Mouse (Mus musculus) stomach, postnatal 0 days (tissue): ENCODE measurements around the gene Gm13278. TPM values are rescaled to one million over a fixed set of nuclear protein-coding genes. Genes with fewer than 3 reads are reported as not detected.
"Not testable (repeated sequence)": the region's sequence is repeated elsewhere in the genome, so short reads cannot be mapped to it uniquely, and the experiment has no call there.

ENCODE experiments used
- ATAC-seq: fragments of 200-750 bp; cut with Nextera tagmentation; 2 replicates; pipeline ENCODE4 v1.8.0; 2017; ENCODE audit not compliant: low FRiP score, low TSS enrichment
- DNase-seq: peaks from one replicate; pipeline ENCODE4 v3.0.0-alpha.2; 2016; ENCODE audit warnings: low spot score
- H3K27ac ChIP-seq: fragments of 300-500 bp; sonication (generic); replicated peaks from 2 replicates; pipeline ENCODE4 v1.5.1; 2014; ENCODE audit warnings: mild to moderate bottlenecking, control low read depth
- H3K27me3 ChIP-seq: fragments of 300-500 bp; sonication (generic); 2 replicates; pipeline ENCODE4 v1.6.1; 2014; ENCODE audit warnings: low read length; ENCODE audit not compliant: control insufficient read depth, insufficient read depth
- H3K36me3 ChIP-seq: fragments of 300-500 bp; sonication (generic); 2 replicates; pipeline ENCODE4 v1.6.1; 2014; ENCODE audit warnings: low read length, mixed read lengths; ENCODE audit not compliant: control insufficient read depth, insufficient read depth
- H3K4me1 ChIP-seq: fragments of 300-500 bp; sonication (generic); replicated peaks from 2 replicates; pipeline ENCODE4 v1.6.1; 2014; ENCODE audit warnings: antibody characterized with exemption; ENCODE audit not compliant: control insufficient read depth, insufficient read depth
- H3K4me2 ChIP-seq: fragments of 300-500 bp; sonication (generic); replicated peaks from 2 replicates; pipeline ENCODE4 v1.6.1; 2014; ENCODE audit warnings: low read depth, mild to moderate bottlenecking, control low read depth, moderate library complexity
- H3K4me3 ChIP-seq: fragments of 300-500 bp; sonication (generic); 2 replicates; pipeline ENCODE4 v1.5.1; 2014; ENCODE audit warnings: low read depth, low read length, control low read depth
- H3K9ac ChIP-seq: fragments of 300-500 bp; sonication (generic); 2 replicates; pipeline ENCODE4 v1.6.1; 2014; ENCODE audit warnings: mild to moderate bottlenecking, low read length, control low read depth, mixed read lengths
- H3K9me3 ChIP-seq: fragments of 300-500 bp; sonication (generic); 2 replicates; pipeline ENCODE4 v1.6.1; 2016; ENCODE audit warnings: low read length; ENCODE audit not compliant: control insufficient read depth
- CTCF ChIP-seq: IDR thresholded peaks from 2 replicates; pipeline ENCODE4 v1.5.1; 2016; ENCODE audit warnings: antibody characterized with exemption, low read depth, mild to moderate bottlenecking, moderate library complexity
- WGBS: fragments of 180-500 bp; shearing (Covaris S2); extraction: QIAGEN DNeasy Blood & Tissue Kit; methylation state at CpG from one replicate; pipeline ENCODE4 v1.1.7; 2014; 5-methylcytosine and 5-hydroxymethylcytosine counted together
- polyA plus RNA-seq: library from polyadenylated mRNA; unstranded; fragments of >200 nt; fragmentation: Nextera tagmentation; extraction: Ambion mirVana; gene quantifications from 2 replicates; pipeline ENCODE4 v1.2.1, GENCODE M21; 2015

Gene Gm13278
- polyA plus RNA-seq, 1 experiment from 2014 or later, result not detected

DNA sequence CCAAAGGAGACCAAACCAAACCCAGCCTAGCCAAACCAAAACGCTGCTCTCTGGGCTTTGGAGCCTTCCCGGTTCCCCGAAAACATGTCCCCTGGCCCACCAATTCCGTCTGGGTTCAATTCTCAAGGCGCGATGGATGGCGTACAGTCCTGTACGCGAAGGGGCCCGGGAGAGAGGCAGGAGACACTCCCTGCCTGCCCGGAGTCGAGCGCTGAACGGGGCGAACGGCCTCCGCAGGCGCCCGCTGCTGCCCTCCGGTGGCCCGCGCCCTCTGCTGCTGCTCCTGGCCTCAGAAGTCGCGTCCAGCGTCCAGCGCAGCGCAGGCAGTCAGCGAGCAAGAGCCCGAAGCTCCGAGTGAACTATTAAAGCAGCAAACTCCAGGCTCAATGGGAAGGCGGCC is 9.0 kb upstream of the Gm13278 start:
- not testable (repeated sequence) for H3K36me3 ChIP-seq, H3K27me3 ChIP-seq, H3K4me3 ChIP-seq, H3K27ac ChIP-seq, ATAC-seq, DNase-seq, H3K4me1 ChIP-seq, H3K9ac ChIP-seq, H3K9me3 ChIP-seq
- no CpG with 5 or more reads among the region's 31 CpGs for WGBS
- 0 out of 2 replicates have a peak overlapping the region, but pooled peaks have one; percentile 29 for H3K4me2 ChIP-seq
- TF ChIP-seq CTCF, result peak; percentile 36

DNA sequence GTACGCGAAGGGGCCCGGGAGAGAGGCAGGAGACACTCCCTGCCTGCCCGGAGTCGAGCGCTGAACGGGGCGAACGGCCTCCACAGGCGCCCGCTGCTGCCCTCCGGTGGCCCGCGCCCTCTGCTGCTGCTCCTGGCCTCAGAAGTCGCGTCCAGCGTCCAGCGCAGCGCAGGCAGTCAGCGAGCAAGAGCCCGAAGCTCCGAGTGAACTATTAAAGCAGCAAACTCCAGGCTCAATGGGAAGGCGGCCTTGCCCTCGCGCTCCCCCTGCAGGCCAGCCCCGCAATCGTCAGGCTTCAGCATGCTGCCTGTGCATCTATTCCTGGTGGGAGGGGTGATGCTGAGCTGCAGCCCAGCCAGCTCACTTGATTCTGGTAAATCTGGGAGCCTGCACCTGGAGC is 5.9 kb upstream of the Gm13278 start, which contains the start of gene Gm13276:
TSS of gene Gm13276 (plus strand) at position 301 of the 400 bp plus-strand sequence.
- H3K9ac ChIP-seq, H3K36me3 ChIP-seq, H3K27me3 ChIP-seq, H3K4me2 ChIP-seq, ATAC-seq, H3K4me3 ChIP-seq, H3K9me3 ChIP-seq, H3K27ac ChIP-seq, DNase-seq, H3K4me1 ChIP-seq: not testable (repeated sequence)
- no CpG with 5 or more reads among the region's 27 CpGs for WGBS

DNA sequence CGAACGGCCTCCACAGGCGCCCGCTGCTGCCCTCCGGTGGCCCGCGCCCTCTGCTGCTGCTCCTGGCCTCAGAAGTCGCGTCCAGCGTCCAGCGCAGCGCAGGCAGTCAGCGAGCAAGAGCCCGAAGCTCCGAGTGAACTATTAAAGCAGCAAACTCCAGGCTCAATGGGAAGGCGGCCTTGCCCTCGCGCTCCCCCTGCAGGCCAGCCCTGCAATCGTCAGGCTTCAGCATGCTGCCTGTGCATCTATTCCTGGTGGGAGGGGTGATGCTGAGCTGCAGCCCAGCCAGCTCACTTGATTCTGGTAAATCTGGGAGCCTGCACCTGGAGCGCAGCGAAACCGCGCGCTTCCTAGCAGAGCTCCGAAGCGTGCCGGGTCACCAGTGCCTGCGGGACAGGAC is 2.9 kb upstream of the Gm13278 start, which contains the start of gene Gm13277:
TSS of gene Gm13277 (plus strand) at position 231 of the 400 bp plus-strand sequence.
- H3K4me3 ChIP-seq, DNase-seq, H3K27me3 ChIP-seq, H3K27ac ChIP-seq, H3K9ac ChIP-seq, ATAC-seq, H3K4me1 ChIP-seq, H3K4me2 ChIP-seq, H3K36me3 ChIP-seq, H3K9me3 ChIP-seq: not testable (repeated sequence)
- peak; percentile 59 for TF ChIP-seq CTCF
- WGBS, result 0% methylated on average over 1 of the region's 28 CpGs

DNA sequence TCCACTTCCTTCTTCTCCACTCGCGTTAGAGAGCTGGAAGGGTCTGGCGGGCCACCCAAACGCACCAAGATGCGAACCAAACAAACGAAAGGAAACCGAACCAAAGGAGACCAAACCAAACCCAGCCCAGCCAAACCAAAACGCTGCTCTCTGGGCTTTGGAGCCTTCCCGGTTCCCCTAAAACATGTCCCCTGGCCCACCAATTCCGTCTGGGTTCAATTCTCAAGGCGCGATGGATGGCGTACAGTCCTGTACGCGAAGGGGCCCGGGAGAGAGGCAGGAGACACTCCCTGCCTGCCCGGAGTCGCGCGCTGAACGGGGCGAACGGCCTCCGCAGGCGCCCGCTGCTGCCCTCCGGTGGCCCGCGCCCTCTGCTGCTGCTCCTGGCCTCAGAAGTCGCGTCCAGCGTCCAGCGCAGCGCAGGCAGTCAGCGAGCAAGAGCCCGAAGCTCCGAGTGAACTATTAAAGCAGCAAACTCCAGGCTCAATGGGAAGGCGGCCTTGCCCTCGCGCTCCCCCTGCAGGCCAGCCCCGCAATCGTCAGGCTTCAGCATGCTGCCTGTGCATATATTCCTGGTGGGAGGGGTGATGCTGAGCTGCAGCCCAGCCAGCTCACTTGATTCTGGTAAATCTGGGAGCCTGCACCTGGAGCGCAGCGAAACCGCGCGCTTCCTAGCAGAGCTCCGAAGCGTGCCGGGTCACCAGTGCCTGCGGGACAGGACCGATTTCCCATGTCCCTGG is 2.8 kb downstream of the Gm13278 start, which contains the start of gene Gm13275:
TSS of gene Gm13275 (plus strand) at position 552 of the 740 bp plus-strand sequence.
- peak; percentile 47 for TF ChIP-seq CTCF
- H3K9ac ChIP-seq, H3K4me1 ChIP-seq, H3K4me3 ChIP-seq, H3K9me3 ChIP-seq, DNase-seq, H3K4me2 ChIP-seq, H3K27ac ChIP-seq, H3K27me3 ChIP-seq, H3K36me3 ChIP-seq, ATAC-seq: not testable (repeated sequence)
- 0% methylated on average over 7 of the region's 52 CpGs for WGBS

DNA sequence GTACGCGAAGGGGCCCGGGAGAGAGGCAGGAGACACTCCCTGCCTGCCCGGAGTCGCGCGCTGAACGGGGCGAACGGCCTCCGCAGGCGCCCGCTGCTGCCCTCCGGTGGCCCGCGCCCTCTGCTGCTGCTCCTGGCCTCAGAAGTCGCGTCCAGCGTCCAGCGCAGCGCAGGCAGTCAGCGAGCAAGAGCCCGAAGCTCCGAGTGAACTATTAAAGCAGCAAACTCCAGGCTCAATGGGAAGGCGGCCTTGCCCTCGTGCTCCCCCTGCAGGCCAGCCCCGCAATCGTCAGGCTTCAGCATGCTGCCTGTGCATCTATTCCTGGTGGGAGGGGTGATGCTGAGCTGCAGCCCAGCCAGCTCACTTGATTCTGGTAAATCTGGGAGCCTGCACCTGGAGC is 5.7 kb downstream of the Gm13278 start, which contains the start of gene Gm13279:
TSS of gene Gm13279 (plus strand) at position 301 of the 400 bp plus-strand sequence.
- not testable (repeated sequence) for H3K4me3 ChIP-seq, H3K4me2 ChIP-seq, H3K27me3 ChIP-seq, H3K9me3 ChIP-seq, DNase-seq, H3K27ac ChIP-seq, ATAC-seq, H3K36me3 ChIP-seq, H3K4me1 ChIP-seq, H3K9ac ChIP-seq
- no CpG with 5 or more reads among the region's 28 CpGs for WGBS

DNA sequence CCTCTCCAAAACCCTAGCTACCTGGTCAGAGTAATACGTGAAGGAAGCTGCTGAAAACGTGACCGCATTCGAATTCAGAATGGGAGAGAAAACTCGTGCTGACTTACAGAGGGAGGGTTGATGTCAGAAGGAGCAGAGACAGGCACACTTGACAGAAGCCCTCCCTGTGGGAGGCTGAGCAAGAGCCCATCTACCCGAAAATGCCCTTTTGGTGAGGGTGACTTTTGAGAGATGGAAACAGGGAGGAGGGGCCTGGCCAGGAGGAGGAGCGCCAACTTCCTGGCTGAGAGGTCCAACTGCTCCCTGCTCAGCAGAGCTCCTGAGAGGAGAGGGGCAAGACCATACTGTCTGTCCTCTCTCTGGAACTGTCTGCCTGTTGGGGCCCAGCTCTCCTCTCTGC is 8.0 kb downstream of the Gm13278 start, which contains the start of gene Gm13285:
TSS of gene Gm13285 (plus strand) at position 301 of the 400 bp plus-strand sequence.
- H3K4me3 ChIP-seq, H3K4me1 ChIP-seq, H3K27ac ChIP-seq, H3K36me3 ChIP-seq, H3K9me3 ChIP-seq, ATAC-seq, DNase-seq, H3K27me3 ChIP-seq, H3K4me2 ChIP-seq, H3K9ac ChIP-seq: not testable (repeated sequence)
- WGBS, result 21% methylated on average over 2 of the region's 7 CpGs

DNA sequence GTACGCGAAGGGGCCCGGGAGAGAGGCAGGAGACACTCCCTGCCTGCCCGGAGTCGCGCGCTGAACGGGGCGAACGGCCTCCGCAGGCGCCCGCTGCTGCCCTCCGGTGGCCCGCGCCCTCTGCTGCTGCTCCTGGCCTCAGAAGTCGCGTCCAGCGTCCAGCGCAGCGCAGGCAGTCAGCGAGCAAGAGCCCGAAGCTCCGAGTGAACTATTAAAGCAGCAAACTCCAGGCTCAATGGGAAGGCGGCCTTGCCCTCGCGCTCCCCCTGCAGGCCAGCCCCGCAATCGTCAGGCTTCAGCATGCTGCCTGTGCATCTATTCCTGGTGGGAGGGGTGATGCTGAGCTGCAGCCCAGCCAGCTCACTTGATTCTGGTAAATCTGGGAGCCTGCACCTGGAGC is 11.6 kb downstream of the Gm13278 start, which contains the start of gene Gm13287:
TSS of gene Gm13287 (plus strand) at position 301 of the 400 bp plus-strand sequence.
- not testable (repeated sequence) for H3K36me3 ChIP-seq, H3K27me3 ChIP-seq, H3K4me1 ChIP-seq, H3K9me3 ChIP-seq, H3K27ac ChIP-seq, H3K4me2 ChIP-seq, H3K4me3 ChIP-seq, H3K9ac ChIP-seq, DNase-seq, ATAC-seq
- whole genome bisulfite sequencing, result no CpG with 5 or more reads among the region's 29 CpGs

DNA sequence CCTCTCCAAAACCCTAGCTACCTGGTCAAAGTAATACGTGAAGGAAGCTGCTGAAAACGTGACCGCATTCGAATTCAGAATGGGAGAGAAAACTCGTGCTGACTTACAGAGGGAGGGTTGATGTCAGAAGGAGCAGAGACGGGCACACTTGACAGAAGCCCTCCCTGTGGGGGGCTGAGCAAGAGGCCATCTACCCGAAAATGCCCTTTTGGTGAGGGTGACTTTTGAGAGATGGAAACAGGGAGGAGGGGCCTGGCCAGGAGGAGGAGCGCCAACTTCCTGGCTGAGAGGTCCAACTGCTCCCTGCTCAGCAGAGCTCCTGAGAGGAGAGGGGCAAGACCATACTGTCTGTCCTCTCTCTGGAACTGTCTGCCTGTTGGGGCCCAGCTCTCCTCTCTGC is 13.9 kb downstream of the Gm13278 start, which contains the start of gene Gm13288:
TSS of gene Gm13288 (plus strand) at position 301 of the 400 bp plus-strand sequence.
- H3K4me3 ChIP-seq, DNase-seq, H3K9me3 ChIP-seq, H3K9ac ChIP-seq, H3K4me1 ChIP-seq, ATAC-seq, H3K36me3 ChIP-seq, H3K27ac ChIP-seq, H3K4me2 ChIP-seq, H3K27me3 ChIP-seq: not testable (repeated sequence)
- no CpG with 5 or more reads among the region's 8 CpGs for WGBS
